Mouse (Mus musculus) lung, postnatal 0 days (tissue): Measurements from ENCODE around the gene Gzmf.

Experiments
- CTCF ChIP-seq: IDR thresholded peaks from 2 replicates; pipeline ENCODE4 v1.5.1; 2016; ENCODE audit warnings: antibody characterized with exemption, mild to moderate bottlenecking
- EP300 ChIP-seq: IDR thresholded peaks from 2 replicates; pipeline ENCODE4 v1.6.1; 2016; ENCODE audit warnings: antibody characterized with exemption, mild to moderate bottlenecking, control low read depth

DNA sequence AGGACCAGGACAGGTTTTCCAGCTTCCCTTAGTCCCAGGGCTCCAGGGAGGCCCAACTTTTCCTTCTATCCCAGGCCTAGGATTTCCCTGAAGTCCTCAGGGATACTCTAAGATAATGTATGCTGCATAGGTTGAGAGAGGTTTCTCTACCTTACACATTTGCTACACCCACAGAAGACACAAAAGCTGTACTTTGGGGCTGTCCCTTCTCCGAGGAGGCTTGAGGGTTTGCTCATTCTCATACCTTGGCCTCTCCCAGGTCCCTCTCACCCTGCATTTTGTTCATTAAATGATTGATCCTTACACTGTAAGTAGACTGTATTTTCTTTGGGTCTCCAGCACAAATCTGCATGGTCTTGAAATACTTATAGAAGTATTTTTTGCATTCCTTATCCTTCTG, 5.6 kb downstream of the Gzmf start:
- TF ChIP-seq CTCF (no peak), EP300 (no peak)
